Mouse (Mus musculus) bone marrow, adult 2 months (tissue): ENCODE results near the gene Scg2. TPM values are rescaled to one million over a fixed set of nuclear protein-coding genes. Genes with fewer than 3 reads are reported as not detected.

ENCODE experiments used
- H3K27ac ChIP-seq: fragments of 200-500 bp; 2 replicates; pipeline ENCODE4 v1.5.1; 2012; ENCODE audit warnings: low read depth, mild to moderate bottlenecking, control low read depth, inconsistent platforms, low read length; ENCODE audit not compliant: control insufficient read depth, poor library complexity, insufficient read depth
- H3K4me1 ChIP-seq: fragments of 200-500 bp; 2 replicates; pipeline ENCODE4 v1.6.1; 2011; ENCODE audit warnings: low read length; ENCODE audit not compliant: control insufficient read depth, insufficient read depth
- H3K4me3 ChIP-seq: fragments of 200-500 bp; replicated peaks from 2 replicates; pipeline ENCODE3; 2011; ENCODE audit warnings: mild to moderate bottlenecking, low read depth, low read length, control low read depth; ENCODE audit not compliant: control insufficient read depth
- CTCF ChIP-seq: fragments of 200-500 bp; IDR thresholded peaks from 2 replicates; pipeline ENCODE4 v1.5.1; 2011; ENCODE audit warnings: low read length, control low read depth; ENCODE audit not compliant: control insufficient read depth, insufficient read depth
- POLR2A ChIP-seq: fragments of 200-500 bp; IDR thresholded peaks from 2 replicates; pipeline ENCODE4 v1.6.1; 2011; ENCODE audit warnings: low read depth, mild to moderate bottlenecking, control low read depth, low read length, borderline replicate concordance; ENCODE audit not compliant: control insufficient read depth
- WGBS: fragments of 180-500 bp; shearing (Covaris S2); methylation state at CpG from one replicate; pipeline ENCODE4 v1.1.7; 2018; 5-methylcytosine and 5-hydroxymethylcytosine counted together
- polyA plus RNA-seq: library from polyadenylated mRNA; stranded (reverse); fragments of >200 nt; gene quantifications from 2 replicates; pipeline ENCODE4 v1.2.4, GENCODE M21; 2011; ENCODE audit warnings: low replicate concordance; ENCODE audit not compliant: missing spikeins, insufficient read depth, insufficient read length

Scg2 gene
- polyA plus RNA-seq, 1 experiment, result not detected

DNA sequence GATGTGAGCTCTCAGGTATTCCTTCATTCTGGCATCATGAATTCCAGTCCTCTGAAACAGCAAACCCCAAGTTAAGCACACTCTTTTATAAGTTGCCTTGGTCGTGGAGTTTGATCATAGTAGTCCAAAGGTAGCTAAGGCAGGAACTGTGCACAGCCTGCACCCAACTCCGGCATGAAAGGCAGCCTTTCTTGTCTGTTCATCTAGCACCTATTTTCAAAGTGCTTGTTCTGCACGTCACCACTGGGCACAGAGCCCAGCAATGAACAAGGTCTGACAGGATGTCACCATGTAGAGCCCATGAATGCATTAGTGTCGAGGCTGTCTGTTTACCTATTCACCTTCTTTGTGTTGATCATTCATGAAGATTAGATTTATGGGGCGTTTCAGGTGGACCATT lies 39.6 kb downstream of the Scg2 start:
- WGBS, result 68% methylated on average over 5 of the region's 5 CpGs
- TF ChIP-seq POLR2A (no peak), CTCF (no peak)
- Histone ChIP-seq H3K27ac (no peak overlapping the region), H3K4me3 (no peak overlapping the region), H3K4me1 (no peaks in the 10 kb centered on the region)

Other genes starting within 250 kb of the Scg2 start
- gene Ap1s3, start 231.9 kb upstream of the Scg2 start, polyA plus RNA-seq, result 1.6 TPM in 2 replicates